Mouse (Mus musculus) neural tube, embryonic 15.5 days (tissue): ENCODE measurements around the gene Samd4b. TPM values are rescaled to one million over a fixed set of nuclear protein-coding genes. Genes with fewer than 3 reads are reported as not detected.
"Not testable (repeated sequence)": the region's sequence is repeated elsewhere in the genome, so short reads cannot be mapped to it uniquely, and the experiment has no call there.

Experiments used
- ATAC-seq: fragments of 200-750 bp; cut with Nextera tagmentation; 2 replicates; pipeline ENCODE4 v1.8.0; 2017; ENCODE audit warnings: mild to moderate bottlenecking, moderate TSS enrichment, moderate library complexity; ENCODE audit not compliant: low FRiP score
- H3K27ac ChIP-seq: fragments of 300-500 bp; sonication (generic); replicated peaks from 2 replicates; pipeline ENCODE4 v1.5.1; 2015; ENCODE audit warnings: mild to moderate bottlenecking, inconsistent platforms
- H3K27me3 ChIP-seq: fragments of 300-500 bp; sonication (generic); replicated peaks from 2 replicates; pipeline ENCODE4 v1.6.1; 2015; ENCODE audit warnings: inconsistent platforms
- H3K36me3 ChIP-seq: fragments of 300-500 bp; sonication (generic); 2 replicates; pipeline ENCODE4 v1.6.1; 2015; ENCODE audit warnings: inconsistent platforms
- H3K4me1 ChIP-seq: fragments of 300-500 bp; sonication (generic); 2 replicates; pipeline ENCODE4 v1.6.1; 2015; ENCODE audit warnings: inconsistent platforms
- H3K4me2 ChIP-seq: fragments of 300-500 bp; sonication (generic); 2 replicates; pipeline ENCODE4 v1.6.1; 2015; ENCODE audit warnings: inconsistent platforms, mild to moderate bottlenecking, moderate library complexity
- H3K4me3 ChIP-seq: fragments of 300-500 bp; sonication (generic); replicated peaks from 2 replicates; pipeline ENCODE4 v1.5.1; 2015; ENCODE audit warnings: mild to moderate bottlenecking, inconsistent platforms
- H3K9ac ChIP-seq: fragments of 300-500 bp; sonication (generic); replicated peaks from 2 replicates; pipeline ENCODE4 v1.6.1; 2015; ENCODE audit warnings: mild to moderate bottlenecking, inconsistent platforms
- H3K9me3 ChIP-seq: fragments of 300-500 bp; sonication (generic); replicated peaks from 2 replicates; pipeline ENCODE4 v1.6.1; 2016; ENCODE audit warnings: inconsistent platforms
- WGBS: fragments of 180-500 bp; shearing (Covaris S2); methylation state at CpG from one replicate; pipeline ENCODE4 v1.1.7; 2015; ENCODE audit warnings: mixed read lengths; 5-methylcytosine and 5-hydroxymethylcytosine counted together
- polyA plus RNA-seq: library from polyadenylated mRNA; unstranded; fragments of >200 nt; fragmentation: Nextera tagmentation; extraction: Ambion mirVana; gene quantifications from 2 replicates; pipeline ENCODE4 v1.2.1, GENCODE M21; 2015

The Samd4b gene
- polyA plus RNA-seq, 1 experiment from 2014 or later, result 20.3 TPM

GRCm38 (mm10) chr7:28386877-28387276 is 211.1 kb downstream of the Samd4b start:
- H3K27ac ChIP-seq, H3K9ac ChIP-seq, H3K27me3 ChIP-seq, H3K4me3 ChIP-seq, ATAC-seq, H3K9me3 ChIP-seq, H3K4me2 ChIP-seq: not testable (repeated sequence)
- peaks cover 42% of the 10 kb centered on the region for H3K36me3 ChIP-seq
- H3K4me1 ChIP-seq, result peaks cover 23% of the 10 kb centered on the region
- WGBS, result 83% methylated on average over 6 of the region's 6 CpGs

GRCm38 (mm10) chr7:28386462-28386861 is 211.5 kb downstream of the Samd4b start:
- Histone ChIP-seq H3K27me3 (no peaks in the 10 kb centered on the region), H3K9ac (no peak overlapping the region), H3K4me1 (peaks cover 23% of the 10 kb centered on the region), H3K4me3 (no peak overlapping the region), H3K9me3 (no peaks in the 10 kb centered on the region), H3K4me2 (no peak overlapping the region), H3K27ac (no peak overlapping the region), H3K36me3 (peaks cover 42% of the 10 kb centered on the region)
- ATAC-seq, result no peak
- 13% methylated on average over 4 of the region's 4 CpGs for WGBS

GRCm38 (mm10) chr7:28386007-28386406 is 211.9 kb downstream of the Samd4b start:
- no peak for ATAC-seq
- peaks cover 42% of the 10 kb centered on the region for H3K36me3 ChIP-seq
- no peak overlapping the region for H3K9ac ChIP-seq
- H3K4me2 ChIP-seq, result no peak overlapping the region
- H3K27me3 ChIP-seq, result no peaks in the 10 kb centered on the region
- no peaks in the 10 kb centered on the region for H3K9me3 ChIP-seq
- H3K4me1 ChIP-seq, result peaks cover 20% of the 10 kb centered on the region
- 86% methylated on average over 7 of the region's 7 CpGs for WGBS
- no peak overlapping the region for H3K4me3 ChIP-seq
- H3K27ac ChIP-seq, result no peak overlapping the region

- H3K27ac ChIP-seq, result no peak overlapping the region
- H3K4me3 ChIP-seq, result no peak overlapping the region
- peaks cover 36% of the 10 kb centered on the region for H3K36me3 ChIP-seq
- no peak for ATAC-seq
- no peaks in the 10 kb centered on the region for H3K27me3 ChIP-seq
- WGBS, result 88% methylated on average over 9 of the region's 9 CpGs
- H3K9me3 ChIP-seq, result no peaks in the 10 kb centered on the region
- no peak overlapping the region for H3K9ac ChIP-seq
- peaks cover 24% of the 10 kb centered on the region for H3K4me1 ChIP-seq
- no peak overlapping the region for H3K4me2 ChIP-seq
Measured at GRCm38 (mm10) chr7:28385196-28385595, 212.7 kb downstream of the Samd4b start.

GRCm38 (mm10) chr7:28384162-28384561 is 213.8 kb downstream of the Samd4b start:
- Histone ChIP-seq H3K4me1 (peaks cover 30% of the 10 kb centered on the region), H3K27ac (no peak overlapping the region), H3K9ac (no peak overlapping the region), H3K36me3 (peaks cover 28% of the 10 kb centered on the region), H3K9me3 (no peaks in the 10 kb centered on the region), H3K4me3 (no peak overlapping the region), H3K4me2 (no peak overlapping the region), H3K27me3 (no peaks in the 10 kb centered on the region)
- WGBS, result 82% methylated on average over 6 of the region's 6 CpGs
- no peak for ATAC-seq

- Histone ChIP-seq H3K4me3 (no peak overlapping the region), H3K27ac (no peak overlapping the region; the same call in 1 of the 2 replicates), H3K27me3 (no peaks in the 10 kb centered on the region), H3K9ac (no peak overlapping the region), H3K4me1 (peaks cover 34% of the 10 kb centered on the region), H3K9me3 (no peaks in the 10 kb centered on the region), H3K4me2 (no peak overlapping the region), H3K36me3 (peaks cover 22% of the 10 kb centered on the region)
- 76% methylated on average over 4 of the region's 4 CpGs for WGBS
- no peak for ATAC-seq
Measured at GRCm38 (mm10) chr7:28383606-28384005, 214.3 kb downstream of the Samd4b start.

- Histone ChIP-seq H3K4me2 (no peak overlapping the region), H3K9ac (no peak overlapping the region), H3K27ac (no peak overlapping the region), H3K4me3 (no peak overlapping the region), H3K27me3 (no peaks in the 10 kb centered on the region), H3K4me1 (peaks cover 40% of the 10 kb centered on the region), H3K9me3 (no peaks in the 10 kb centered on the region), H3K36me3 (peaks cover 16% of the 10 kb centered on the region)
- ATAC-seq, result no peak
- 77% methylated on average over 11 of the region's 11 CpGs for WGBS
Measured at GRCm38 (mm10) chr7:28382981-28383396, 215.0 kb downstream of the Samd4b start.

- Histone ChIP-seq H3K36me3 (peaks cover 10% of the 10 kb centered on the region), H3K9me3 (no peaks in the 10 kb centered on the region), H3K27me3 (no peaks in the 10 kb centered on the region), H3K4me3 (no peak overlapping the region), H3K27ac (peak overlapping the region; percentile 77; the same call in 1 of the 2 replicates), H3K9ac (no peak overlapping the region), H3K4me1 (peaks cover 45% of the 10 kb centered on the region), H3K4me2 (peak overlapping the region; percentile 49)
- no peak for ATAC-seq
- 78% methylated on average over 10 of the region's 12 CpGs for WGBS
Measured at GRCm38 (mm10) chr7:28382347-28382951, 215.5 kb downstream of the Samd4b start.

GRCm38 (mm10) chr7:28381938-28382337 is 216.0 kb downstream of the Samd4b start:
- peaks cover 9% of the 10 kb centered on the region for H3K36me3 ChIP-seq
- no peaks in the 10 kb centered on the region for H3K9me3 ChIP-seq
- 16% methylated on average over 20 of the region's 20 CpGs for WGBS
- peaks cover 50% of the 10 kb centered on the region for H3K4me1 ChIP-seq
- peak overlapping the region; percentile 49 for H3K4me2 ChIP-seq
- no peaks in the 10 kb centered on the region for H3K27me3 ChIP-seq
- H3K9ac ChIP-seq, result 0 out of 2 replicates have a peak overlapping the region, but pooled peaks have one; percentile 8
- peak overlapping the region; percentile 16; the same call in 1 of the 2 replicates for H3K4me3 ChIP-seq
- no peak for ATAC-seq
- H3K27ac ChIP-seq, result peak overlapping the region; percentile 77

GRCm38 (mm10) chr7:28381017-28381790 is 216.7 kb downstream of the Samd4b start:
- Histone ChIP-seq H3K27ac (peak overlapping the region; percentile 77), H3K9me3 (no peaks in the 10 kb centered on the region), H3K4me2 (peak overlapping the region; percentile 49), H3K27me3 (no peaks in the 10 kb centered on the region), H3K4me3 (0 out of 2 replicates have a peak overlapping the region, but pooled peaks have one; percentile 16), H3K9ac (0 out of 2 replicates have a peak overlapping the region, but pooled peaks have one; percentile 8), H3K4me1 (peaks cover 55% of the 10 kb centered on the region), H3K36me3 (peaks cover 6% of the 10 kb centered on the region)
- WGBS, result 17% methylated on average over 29 of the region's 30 CpGs
- ATAC-seq, result no peak

GRCm38 (mm10) chr7:28380237-28381016 is 217.5 kb downstream of the Samd4b start, which contains the start of gene Zfp36:
TSS of gene Zfp36 (minus strand) at chr7:28380253.
- WGBS, result 63% methylated on average over 17 of the region's 17 CpGs
- Histone ChIP-seq H3K4me1 (peaks cover 63% of the 10 kb centered on the region), H3K9me3 (no peaks in the 10 kb centered on the region), H3K27me3 (no peaks in the 10 kb centered on the region), H3K4me3 (peak within 1 kb of the TSS; percentile 56), H3K27ac (peak within 1 kb of the TSS; percentile 79), H3K9ac (peak within 1 kb of the TSS; percentile 70), H3K36me3 (peaks cover 2% of the 10 kb centered on the region), H3K4me2 (peak within 1 kb of the TSS; percentile 79)
- ATAC-seq, result no peak
